Mouse (Mus musculus) skeletal muscle tissue, postnatal 0 days (tissue): ENCODE results near the gene Olfr166. TPM values are rescaled to one million over a fixed set of nuclear protein-coding genes. Genes with fewer than 3 reads are reported as not detected.

Experiments used
- polyA plus RNA-seq: library from polyadenylated mRNA; unstranded; fragments of >200 nt; fragmentation: Nextera tagmentation; extraction: Ambion mirVana; gene quantifications from 2 replicates; pipeline ENCODE4 v1.2.1, GENCODE M21; 2015

The Olfr166 gene
- not detected in 2 replicates for polyA plus RNA-seq

GRCm38 (mm10) chr16:19483394-19483793 is at the start of gene Olfr166:
TSS of gene Olfr166 (plus strand) at chr16:19483694.

DNA sequence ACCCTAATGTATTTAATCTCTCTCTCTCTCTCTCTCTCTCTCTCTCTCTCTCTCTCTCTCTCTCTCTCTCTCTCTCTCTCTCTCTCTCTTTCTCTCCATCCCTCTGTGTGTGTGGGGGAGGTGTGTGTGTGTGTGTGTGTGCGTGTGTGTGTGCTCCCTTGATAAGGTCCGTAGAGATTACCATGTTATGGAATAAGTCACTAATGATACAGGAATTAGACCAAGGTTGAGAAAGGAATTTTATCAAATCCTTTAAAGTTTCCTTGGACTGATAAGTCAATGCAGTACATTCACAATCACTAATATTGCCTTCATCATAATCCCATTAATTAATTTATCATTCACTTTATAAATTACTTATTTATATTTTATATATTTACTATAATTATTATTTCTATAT is 38.7 kb downstream of the Olfr166 start, which contains the start of gene Olfr167:
TSS of gene Olfr167 (minus strand) at position 101 of the 400 bp plus-strand sequence.

DNA sequence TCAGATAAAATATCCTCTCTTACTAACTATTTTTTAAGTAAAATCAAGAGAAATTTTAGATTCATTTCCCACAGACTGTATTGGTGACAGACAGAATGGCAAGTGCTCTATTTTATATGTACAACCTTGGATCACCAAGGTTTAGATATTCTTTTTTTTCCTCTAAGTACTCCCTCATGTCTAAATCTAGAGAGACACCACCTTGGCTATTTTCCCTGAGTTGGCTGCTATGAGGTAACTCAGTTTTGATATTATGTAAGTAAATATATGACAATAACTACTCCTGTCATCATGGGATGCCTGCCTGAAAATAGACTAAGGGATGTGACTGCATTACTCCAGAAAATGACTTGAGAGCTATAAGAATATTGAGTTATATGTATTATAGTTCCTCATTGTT is 52.0 kb downstream of the Olfr166 start, which contains the start of gene Olfr168:
TSS of gene Olfr168 (minus strand) at position 101 of the 400 bp plus-strand sequence.

Other genes with a start within 250 kb of the Olfr166 start
- gene Olfr164, start 169.6 kb upstream of the Olfr166 start, polyA plus RNA-seq, result not detected in 2 replicates
- not detected in 2 replicates for gene Olfr165, start 60.6 kb upstream of the Olfr166 start, polyA plus RNA-seq
- not detected in 2 replicates for gene Olfr167, start 38.6 kb downstream of the Olfr166 start, polyA plus RNA-seq
- gene Olfr168, start 51.9 kb downstream of the Olfr166 start, polyA plus RNA-seq, result not detected in 2 replicates
- gene Olfr169, start 88.1 kb downstream of the Olfr166 start, polyA plus RNA-seq, result not detected in 2 replicates
- gene Olfr170, start 128.2 kb downstream of the Olfr166 start, polyA plus RNA-seq, result not detected in 2 replicates
- gene Olfr171, start 146.2 kb downstream of the Olfr166 start, polyA plus RNA-seq, result not detected in 2 replicates
- gene Lamp3, start 222.7 kb downstream of the Olfr166 start, polyA plus RNA-seq, result 0.05 TPM in 1 of 2 replicates, not detected in the other